Mouse (Mus musculus): ENCODE measurements around the gene Gamt. TPM values are rescaled to one million over a fixed set of nuclear protein-coding genes. Genes with fewer than 3 reads are reported as not detected.

Gene Gamt
- 326 and 398 TPM in 2 replicates for total RNA-seq (2021)
- long read RNA-seq, transcript Gamt-202 (6 exons, 988 nt): major isoform, 168 of 270 reads
- long read RNA-seq, partial matches to known transcripts: 75 of 270 reads
- long read RNA-seq, other reads (novel, unspliced or antisense): 18 of 270 reads

- peak; percentile 99 for DNase-seq
Measured at GRCm38 (mm10) chr10:80260642-80261584, at the start of gene Gamt, which contains the start of gene Dazap1. TSS of gene Gamt (minus strand) at chr10:80261012. TSS of gene Dazap1 (plus strand) at chr10:80261486.

GRCm38 (mm10) chr10:80304862-80305261 is 44.0 kb upstream of the Gamt start:
- DNase-seq: no peak

- no peak for DNase-seq
Measured at GRCm38 (mm10) chr10:80304458-80304857, 43.6 kb upstream of the Gamt start.

- DNase-seq: peak; percentile 63
Measured at GRCm38 (mm10) chr10:80302471-80302881, 41.7 kb upstream of the Gamt start.

GRCm38 (mm10) chr10:80302082-80302355 is 41.2 kb upstream of the Gamt start:
- no peak for DNase-seq

- DNase-seq: no peak
Measured at GRCm38 (mm10) chr10:80301256-80302081, 40.7 kb upstream of the Gamt start.

GRCm38 (mm10) chr10:80300672-80301181 is 39.9 kb upstream of the Gamt start:
- no peak for DNase-seq

GRCm38 (mm10) chr10:80299824-80300223 is 39.0 kb upstream of the Gamt start:
- no peak for DNase-seq

- no peak for DNase-seq
Measured at GRCm38 (mm10) chr10:80299301-80299700, 38.5 kb upstream of the Gamt start.

GRCm38 (mm10) chr10:80298571-80299281 is 37.9 kb upstream of the Gamt start:
- DNase-seq: peak; percentile 66

- no peak for DNase-seq
Measured at GRCm38 (mm10) chr10:80297526-80298133, 36.8 kb upstream of the Gamt start.

GRCm38 (mm10) chr10:80296824-80297223 is 36.0 kb upstream of the Gamt start:
- no peak for DNase-seq

GRCm38 (mm10) chr10:80295618-80296425 is 35.0 kb upstream of the Gamt start, which contains the start of gene Apc2:
TSS of gene Apc2 (plus strand) at chr10:80295977.
- DNase-seq: peak; percentile 75

- DNase-seq: no peak
Measured at GRCm38 (mm10) chr10:80294788-80295303, 34.0 kb upstream of the Gamt start.

GRCm38 (mm10) chr10:80294311-80294710 is 33.5 kb upstream of the Gamt start:
- no peak for DNase-seq

GRCm38 (mm10) chr10:80293325-80293724 is 32.5 kb upstream of the Gamt start:
- DNase-seq: no peak

- DNase-seq: peak; percentile 95
Measured at GRCm38 (mm10) chr10:80292251-80293146, 31.7 kb upstream of the Gamt start, which contains the start of gene Rps15. TSS of gene Rps15 (plus strand) at chr10:80292453.

- no peak for DNase-seq
Measured at GRCm38 (mm10) chr10:80288657-80289056, 27.8 kb upstream of the Gamt start.

GRCm38 (mm10) chr10:80288097-80288496 is 27.3 kb upstream of the Gamt start:
- no peak for DNase-seq

All from adrenal gland, postnatal 25 days (tissue).